Mouse (Mus musculus) ovary, postnatal 10 days (tissue): Measurements from ENCODE around the gene Gm21994.
"Not testable (repeated sequence)": the region's sequence is repeated elsewhere in the genome, so short reads cannot be mapped to it uniquely, and the experiment has no call there.

Source experiments
- DNase-seq: peaks from one replicate; pipeline ENCODE4 v3.0.0; 2022; ENCODE audit warnings: low spot score

Gene Gm21994

DNA sequence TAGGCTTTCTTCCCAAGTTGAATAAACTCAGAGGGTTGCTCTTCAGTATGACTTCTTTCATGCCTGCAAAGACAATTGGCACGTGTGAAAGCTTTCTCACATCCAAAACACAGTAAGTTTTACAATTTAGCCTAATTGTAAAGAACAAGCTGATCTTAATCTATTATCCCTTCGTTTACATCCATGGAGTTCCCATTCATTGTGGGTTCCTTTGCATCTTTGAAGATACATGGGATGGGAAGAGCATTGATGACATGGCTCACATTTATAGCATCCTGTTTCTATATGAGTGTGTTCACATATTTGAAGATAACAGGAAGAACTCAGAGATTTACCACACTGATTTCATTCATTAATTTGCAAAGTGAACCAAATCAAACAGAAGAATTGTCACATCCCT, at the start of gene Gm21994:
Gene Gm21994 (minus strand): TSS at position 101 of the 400 bp plus-strand sequence.
- not testable (repeated sequence) for DNase-seq

DNA sequence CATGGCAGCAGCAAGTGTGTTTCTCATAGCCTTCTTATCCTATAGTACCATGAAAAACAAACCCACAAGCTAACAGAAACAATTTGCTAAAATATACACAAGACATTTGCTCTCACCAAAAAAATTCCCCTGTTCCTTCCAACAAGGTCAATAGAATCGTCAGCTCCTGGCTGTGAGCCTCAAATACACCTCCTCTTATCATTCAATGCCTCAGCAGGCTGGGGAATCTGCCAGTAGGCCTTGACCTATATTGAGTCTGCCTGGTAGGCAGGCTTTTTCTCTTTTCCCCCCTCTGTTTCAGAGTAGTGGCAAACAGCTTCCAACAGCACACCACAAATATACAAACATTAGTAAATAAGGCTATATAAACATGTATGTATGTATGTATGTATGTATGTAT, 43.7 kb upstream of the Gm21994 start:
- DNase-seq: no peak

DNA sequence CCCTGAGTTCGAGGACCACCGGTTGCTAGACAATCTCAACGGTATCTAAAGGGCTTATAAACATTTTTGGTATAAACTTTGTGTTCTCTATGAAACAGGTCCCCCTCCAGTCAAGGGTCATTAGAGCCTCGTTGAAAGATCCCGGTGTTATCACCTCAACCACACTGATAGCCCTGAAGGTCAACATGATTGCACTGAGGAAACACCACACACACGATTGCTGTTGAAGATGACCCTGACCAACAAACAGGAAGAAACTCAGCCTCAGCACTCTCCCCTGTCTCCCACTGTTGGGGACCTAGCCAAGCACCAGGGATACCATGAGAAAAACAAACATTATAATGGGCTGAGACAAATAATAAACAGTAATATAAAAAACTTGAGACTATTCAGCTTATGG, 38.3 kb upstream of the Gm21994 start:
- no peak for DNase-seq

DNA sequence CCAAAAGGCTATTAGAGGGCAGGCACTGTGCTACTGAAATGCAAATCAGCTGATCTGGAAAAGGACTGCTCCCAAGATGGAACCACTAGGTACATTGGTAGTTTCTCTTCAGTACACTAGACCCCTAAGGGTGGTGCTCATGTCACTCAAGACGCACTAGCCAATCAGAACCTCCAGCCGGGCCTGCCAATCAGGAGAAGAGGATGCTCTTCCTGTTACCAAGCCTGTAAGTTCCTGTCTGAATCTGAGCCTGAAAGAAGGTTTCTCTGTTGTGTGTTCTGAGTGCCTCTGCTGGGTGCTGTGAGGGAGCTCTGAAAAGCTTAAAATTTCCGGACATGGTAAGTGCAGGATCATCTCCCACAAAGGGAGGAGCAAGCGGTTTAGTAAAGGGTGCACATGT, 1.9 kb upstream of the Gm21994 start, which contains the start of gene Gm14124:
Gene Gm14124 (plus strand): TSS at position 227 of the 400 bp plus-strand sequence.
- DNase-seq: not testable (repeated sequence)

DNA sequence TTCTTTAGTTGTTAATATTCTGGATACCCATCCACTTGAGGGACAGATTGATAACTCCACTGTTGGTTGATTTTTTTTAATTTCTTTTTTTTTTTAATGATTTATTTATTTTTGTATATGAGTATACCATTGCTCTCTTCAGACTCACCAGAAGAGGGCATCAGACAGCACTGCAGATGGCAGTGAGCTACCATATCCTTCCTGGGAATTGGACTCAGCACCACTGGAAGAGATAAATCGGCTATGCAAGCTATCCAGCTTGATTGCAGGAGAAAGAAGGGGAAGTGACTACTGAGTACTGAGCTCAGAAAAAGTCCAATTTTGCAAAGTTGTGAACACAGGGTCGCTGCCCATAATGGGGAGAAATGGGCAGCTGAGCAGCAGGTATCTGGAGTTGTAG, 1.5 kb upstream of the Gm21994 start:
- DNase-seq: not testable (repeated sequence)

DNA sequence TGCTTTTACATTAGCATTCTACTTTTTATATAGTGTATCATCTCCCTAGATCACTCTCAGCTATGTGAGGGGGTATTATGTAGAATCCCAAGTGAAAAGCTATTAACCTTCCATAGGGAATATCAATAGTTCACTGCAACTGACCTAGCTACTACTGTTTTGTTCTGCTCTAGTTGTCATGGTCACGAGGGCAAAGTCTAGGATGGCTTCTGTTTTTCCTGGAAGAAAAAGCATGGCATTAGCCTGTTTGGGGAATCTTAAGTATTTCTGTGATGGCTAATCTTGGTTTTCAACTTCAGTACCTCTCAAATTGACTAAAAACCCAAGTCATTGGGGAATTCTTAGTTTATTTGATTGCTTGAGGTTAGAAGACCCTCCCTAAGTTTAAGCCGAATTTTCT, 12.2 kb downstream of the Gm21994 start:
- no peak for DNase-seq

DNA sequence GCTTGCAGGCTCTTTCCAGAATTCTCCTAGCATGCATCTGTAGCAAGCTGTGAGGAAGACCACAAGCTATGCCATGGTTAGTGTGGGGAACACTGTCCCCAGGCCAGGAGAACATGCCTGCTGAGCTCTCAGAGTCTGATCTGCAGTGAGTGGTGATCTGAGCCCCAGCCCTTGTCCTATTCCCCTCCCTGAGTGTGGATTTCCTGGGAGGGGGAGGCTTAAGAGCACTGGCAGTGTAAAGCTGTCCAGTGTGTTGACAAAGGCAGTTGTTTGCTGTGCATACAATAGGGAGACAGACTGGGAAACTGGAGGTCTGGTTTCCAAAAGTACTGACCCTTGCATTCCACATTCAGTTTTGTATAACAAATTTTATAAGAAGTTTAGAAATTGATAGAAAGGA, 32.1 kb downstream of the Gm21994 start:
- DNase-seq: not testable (repeated sequence)

GRCm38 (mm10) chr2:150218363-150218725, 37.0 kb downstream of the Gm21994 start:
- not testable (repeated sequence) for DNase-seq

- DNase-seq: peak; percentile 49
Measured at GRCm38 (mm10) chr2:150217600-150218362, 37.6 kb downstream of the Gm21994 start, which contains the start of gene Zfp937. Gene Zfp937 (plus strand): TSS chr2:150218073.
